Mouse (Mus musculus) right cerebral cortex, adult 18-20 months (tissue): Measurements from ENCODE around the gene Fnbp1.
"Not testable (repeated sequence)": the region's sequence is repeated elsewhere in the genome, so short reads cannot be mapped to it uniquely, and the experiment has no call there.

Source experiments
- DNase-seq: peaks from one replicate; pipeline ENCODE4 v3.0.0; 2022; ENCODE audit warnings: mixed read lengths

Gene Fnbp1

GRCm38 (mm10) chr2:31141867-31142454 is at the start of gene Fnbp1:
Gene Fnbp1 (minus strand): TSS chr2:31142008.
- DNase-seq, result peak; percentile 90

DNA sequence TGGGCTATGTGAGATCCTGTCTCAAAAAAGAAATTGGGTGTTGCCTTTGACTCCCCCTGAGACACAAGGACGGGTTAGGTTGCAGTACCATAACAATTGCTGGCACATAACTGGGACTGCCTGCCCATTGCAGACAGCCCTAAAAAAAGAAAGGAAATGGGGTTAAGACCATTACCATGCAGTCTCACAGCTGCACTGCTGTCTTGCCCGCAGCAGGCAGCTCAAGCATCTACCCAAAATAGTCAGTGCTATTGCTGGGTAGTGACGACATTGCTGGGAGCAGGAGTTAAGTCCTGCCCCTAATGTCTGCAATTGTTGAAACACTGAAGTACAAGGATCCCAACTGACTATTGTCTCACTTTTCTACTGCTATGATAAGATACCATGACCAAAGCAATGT is 47.8 kb upstream of the Fnbp1 start:
- no peak for DNase-seq

DNA sequence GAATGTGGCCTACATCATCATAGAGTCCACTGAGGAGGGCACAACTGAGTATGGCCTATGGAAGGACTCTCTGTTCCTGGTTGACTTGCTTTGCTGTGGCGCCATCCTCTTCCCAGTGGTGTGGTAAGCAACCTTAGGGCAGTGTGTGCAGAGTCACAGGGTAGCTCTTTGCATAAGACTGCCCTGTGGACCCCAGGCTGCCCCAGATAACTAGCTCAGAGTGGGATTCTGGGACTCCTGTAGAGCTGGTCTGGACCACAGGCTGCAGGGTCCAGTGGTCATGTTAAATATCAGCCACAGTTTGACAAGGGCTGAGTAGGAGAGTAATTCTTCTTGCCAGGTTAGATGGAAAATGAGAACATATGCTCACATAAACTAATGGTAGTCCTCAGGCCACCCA is 46.9 kb upstream of the Fnbp1 start:
- no peak for DNase-seq

DNA sequence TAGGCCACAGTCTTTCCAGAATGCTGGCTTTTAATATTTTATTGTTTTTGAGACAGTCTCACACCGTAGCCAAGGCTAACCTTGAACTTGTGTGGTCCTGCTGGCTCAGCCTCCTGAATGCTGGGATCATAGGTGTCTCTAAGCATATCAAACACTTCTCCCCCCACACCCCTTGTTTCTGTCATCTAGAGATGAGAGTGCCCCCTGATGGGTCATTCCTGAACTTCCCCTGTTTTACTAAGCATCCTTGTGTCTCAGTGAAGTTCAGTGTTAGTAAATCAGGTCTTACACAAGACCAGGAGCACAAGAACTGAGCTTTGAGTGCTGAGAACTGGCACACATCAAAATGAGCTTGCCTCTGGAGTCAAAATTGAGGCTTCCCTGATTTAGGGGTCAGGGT is 42.0 kb upstream of the Fnbp1 start:
- DNase-seq, result no peak

DNA sequence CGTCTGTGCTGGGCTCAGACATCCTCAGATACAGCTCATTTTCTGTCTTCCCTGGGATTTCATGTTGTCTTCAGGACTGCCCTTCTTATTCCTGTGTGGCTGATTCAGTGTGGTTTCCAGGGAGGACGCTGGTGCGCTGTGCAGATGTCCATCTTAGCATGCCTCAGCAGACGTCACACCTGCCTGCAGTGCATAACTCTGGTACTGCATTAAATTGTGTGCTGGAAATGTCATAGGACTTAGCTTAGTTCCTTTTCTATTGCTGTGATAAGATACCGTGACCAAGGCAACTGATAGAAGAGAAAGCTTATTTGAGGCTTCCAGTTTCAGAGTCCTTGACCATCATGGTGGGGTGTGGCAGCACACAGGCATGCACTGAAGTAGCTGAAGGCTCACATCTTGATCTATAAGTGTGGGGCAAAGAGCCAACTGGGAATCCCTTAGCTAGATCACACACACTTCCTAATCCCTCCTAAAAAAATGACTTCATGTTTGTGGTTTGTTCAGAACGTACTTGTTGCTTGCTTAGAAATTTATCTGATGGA is 41.0 kb upstream of the Fnbp1 start:
- DNase-seq, result no peak

DNA sequence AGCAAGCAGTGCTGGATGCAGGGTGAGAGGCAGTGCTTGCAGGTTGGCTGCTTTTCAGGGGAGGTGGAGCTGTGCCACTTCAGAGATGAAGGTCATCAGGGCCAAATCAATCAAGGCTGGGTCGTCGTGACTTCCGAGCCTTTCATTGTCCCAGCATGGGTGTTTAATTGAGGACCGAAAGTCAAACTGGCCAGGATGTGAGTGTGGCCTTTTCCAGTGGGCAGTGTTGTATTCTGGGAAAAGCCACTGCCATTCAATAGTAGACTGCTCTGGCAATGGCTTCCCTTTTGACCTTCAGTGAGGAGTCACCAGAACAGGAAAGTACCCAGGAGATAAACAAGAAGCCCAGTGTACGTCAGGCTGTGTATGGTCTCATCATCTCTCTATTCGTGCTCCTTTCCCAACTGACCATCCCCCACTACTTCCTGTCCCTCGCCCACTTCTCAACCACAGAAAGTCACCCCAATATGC is 38.3 kb upstream of the Fnbp1 start:
- no peak for DNase-seq

DNA sequence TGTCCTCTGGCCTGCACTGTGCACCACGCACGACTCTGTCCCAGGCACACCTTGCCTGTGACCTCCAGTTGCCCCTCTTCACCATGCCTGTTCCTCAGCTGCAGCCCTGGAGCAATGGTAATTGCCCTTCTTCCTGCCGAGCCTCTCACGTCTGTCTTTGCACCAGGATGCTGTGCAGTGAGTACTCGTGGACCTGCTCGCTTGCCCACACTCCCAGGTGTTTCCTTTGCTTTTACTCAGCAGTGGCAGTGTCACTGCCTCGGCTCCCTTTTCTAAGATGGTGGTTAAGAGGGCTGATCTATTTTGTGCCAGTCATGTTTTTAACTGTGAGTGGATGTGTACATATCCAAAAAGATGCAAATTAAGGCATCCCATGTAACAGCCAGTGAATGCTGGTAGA is 37.7 kb upstream of the Fnbp1 start:
- no peak for DNase-seq

DNA sequence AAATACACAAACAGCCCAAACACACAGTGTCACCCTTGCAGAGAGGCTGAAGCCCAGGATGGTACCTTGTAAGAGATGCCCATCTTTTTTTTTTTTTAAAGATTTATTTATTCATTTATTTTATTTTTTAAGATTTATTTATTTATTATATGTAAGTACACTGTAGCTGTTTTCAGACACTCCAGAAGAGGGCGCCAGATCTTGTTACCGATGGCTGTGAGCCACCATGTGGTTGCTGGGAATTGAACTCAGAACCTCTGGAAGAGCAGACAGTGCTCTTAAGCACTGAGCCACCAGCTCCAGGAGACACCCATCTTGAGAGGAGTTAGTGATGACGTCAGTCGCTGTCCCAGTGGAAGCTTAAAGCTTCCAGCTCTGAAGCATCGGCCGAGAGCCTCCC is 36.8 kb upstream of the Fnbp1 start:
- not testable (repeated sequence) for DNase-seq

DNA sequence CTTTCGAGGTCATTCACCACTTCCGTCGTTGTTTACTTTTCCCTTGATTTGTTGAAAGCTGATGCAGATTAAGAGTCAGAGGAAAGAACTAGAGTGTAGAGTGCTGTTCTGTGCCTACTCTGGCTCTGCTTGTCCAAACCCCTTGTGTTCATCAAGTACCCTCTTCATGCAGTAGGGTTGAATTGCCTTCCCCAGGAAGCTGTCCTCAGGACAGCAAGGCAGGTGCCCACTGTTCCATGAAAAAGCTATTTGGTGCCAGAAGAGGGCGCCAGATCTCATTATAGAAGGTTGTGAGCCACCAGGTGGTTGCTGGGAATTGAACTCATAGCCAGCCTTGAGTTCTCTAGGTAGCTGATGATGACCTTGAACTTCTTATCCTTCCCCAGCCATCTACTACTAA is 31.5 kb upstream of the Fnbp1 start:
- DNase-seq, result no peak

DNA sequence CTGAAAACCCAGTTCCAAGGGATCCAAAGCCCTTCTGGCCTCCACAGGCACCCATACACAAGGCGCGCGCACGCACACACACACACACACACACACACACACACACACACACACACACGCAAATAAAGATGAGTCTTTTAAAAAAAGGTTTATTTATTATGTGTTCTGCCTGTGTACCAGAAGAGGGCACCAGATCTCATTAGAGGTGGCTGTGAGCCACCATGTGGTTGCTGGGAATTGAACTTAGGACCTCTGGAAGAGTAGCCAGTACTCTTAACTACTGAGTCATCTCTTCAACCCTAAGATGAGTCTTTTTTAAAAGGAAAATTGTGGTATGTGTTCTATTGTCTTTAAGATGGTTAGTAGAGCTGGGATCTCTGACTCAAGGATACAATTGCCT is 30.7 kb upstream of the Fnbp1 start:
- no peak for DNase-seq

GRCm38 (mm10) chr2:31172001-31172400 is 30.2 kb upstream of the Fnbp1 start:
- DNase-seq, result no peak

GRCm38 (mm10) chr2:31170164-31170563 is 28.4 kb upstream of the Fnbp1 start:
- DNase-seq, result no peak

- no peak for DNase-seq
Observed at GRCm38 (mm10) chr2:31169001-31169400, 27.2 kb upstream of the Fnbp1 start.

- not testable (repeated sequence) for DNase-seq
Observed at GRCm38 (mm10) chr2:31167571-31167970, 25.8 kb upstream of the Fnbp1 start.

DNA sequence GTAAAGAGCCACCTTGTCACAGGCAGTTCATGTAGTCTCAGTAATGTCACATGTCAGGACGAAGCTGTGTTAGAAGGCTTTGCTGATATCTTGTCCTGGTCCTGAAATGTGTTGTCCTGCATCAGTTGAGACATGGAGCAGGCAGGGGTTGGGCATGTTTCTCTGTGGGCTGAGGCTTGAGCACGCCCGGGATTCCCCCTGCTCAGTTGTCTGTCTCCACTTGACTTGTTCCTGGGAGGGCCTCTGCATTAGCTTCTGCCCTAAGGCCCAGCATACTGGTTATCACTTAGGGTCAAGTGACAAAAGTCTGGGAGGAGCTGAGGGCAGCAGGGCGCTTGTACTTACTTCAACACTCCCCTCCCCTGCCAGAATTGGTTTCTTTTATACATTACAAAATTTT is 23.7 kb upstream of the Fnbp1 start:
- DNase-seq, result no peak

DNA sequence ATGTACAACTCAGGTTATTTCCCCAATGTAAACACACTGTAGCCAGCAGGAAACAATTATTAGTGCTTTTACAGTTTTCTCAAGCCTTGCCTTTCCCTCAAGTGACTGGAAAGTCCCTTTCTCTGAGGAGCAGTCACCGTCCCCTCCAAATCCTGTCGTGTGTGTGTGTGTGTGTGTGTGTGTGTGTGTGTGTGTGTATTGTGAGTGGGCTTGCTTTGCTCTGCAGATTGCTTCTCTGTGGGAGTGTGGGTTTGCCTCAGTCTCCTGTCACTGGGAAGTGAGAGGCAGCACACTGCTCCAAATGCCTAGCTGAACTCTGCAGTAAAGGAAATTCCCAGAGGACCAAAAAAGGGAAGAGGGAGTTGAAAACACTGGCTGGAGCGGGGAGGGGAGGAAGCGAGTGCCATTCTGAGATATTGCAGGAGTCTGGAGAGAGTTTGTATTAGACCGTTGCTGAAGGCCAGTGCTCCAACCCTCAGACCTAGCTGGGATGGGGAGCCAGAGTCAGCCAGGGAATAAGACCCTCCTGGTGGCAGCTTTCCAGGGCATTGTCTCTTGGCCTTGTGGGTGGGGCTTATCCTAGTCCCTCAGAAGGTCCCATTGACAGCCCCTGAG is 23.1 kb upstream of the Fnbp1 start:
- DNase-seq, result peak; percentile 71

- no peak for DNase-seq
Observed at GRCm38 (mm10) chr2:31163361-31164118, 21.7 kb upstream of the Fnbp1 start.

DNA sequence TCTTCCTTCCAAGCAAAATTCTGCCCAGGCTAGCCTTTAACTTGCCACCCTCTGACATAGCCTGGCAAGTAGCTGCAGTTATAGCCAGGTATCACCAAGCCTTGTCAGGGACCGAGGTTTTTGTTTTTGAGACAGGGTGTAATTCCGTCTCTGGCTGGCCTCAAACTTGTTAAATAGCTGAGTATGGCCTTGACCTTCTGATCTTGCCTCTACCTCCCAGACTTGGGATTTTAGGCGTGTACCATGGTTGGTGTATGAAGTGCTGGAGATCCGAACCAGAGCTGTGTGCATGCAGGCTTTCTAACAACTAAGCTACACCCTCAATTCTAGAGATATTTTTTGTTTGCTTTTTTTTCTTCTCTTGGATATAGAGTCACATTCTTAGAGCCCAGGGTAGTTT is 19.8 kb upstream of the Fnbp1 start:
- no peak for DNase-seq

DNA sequence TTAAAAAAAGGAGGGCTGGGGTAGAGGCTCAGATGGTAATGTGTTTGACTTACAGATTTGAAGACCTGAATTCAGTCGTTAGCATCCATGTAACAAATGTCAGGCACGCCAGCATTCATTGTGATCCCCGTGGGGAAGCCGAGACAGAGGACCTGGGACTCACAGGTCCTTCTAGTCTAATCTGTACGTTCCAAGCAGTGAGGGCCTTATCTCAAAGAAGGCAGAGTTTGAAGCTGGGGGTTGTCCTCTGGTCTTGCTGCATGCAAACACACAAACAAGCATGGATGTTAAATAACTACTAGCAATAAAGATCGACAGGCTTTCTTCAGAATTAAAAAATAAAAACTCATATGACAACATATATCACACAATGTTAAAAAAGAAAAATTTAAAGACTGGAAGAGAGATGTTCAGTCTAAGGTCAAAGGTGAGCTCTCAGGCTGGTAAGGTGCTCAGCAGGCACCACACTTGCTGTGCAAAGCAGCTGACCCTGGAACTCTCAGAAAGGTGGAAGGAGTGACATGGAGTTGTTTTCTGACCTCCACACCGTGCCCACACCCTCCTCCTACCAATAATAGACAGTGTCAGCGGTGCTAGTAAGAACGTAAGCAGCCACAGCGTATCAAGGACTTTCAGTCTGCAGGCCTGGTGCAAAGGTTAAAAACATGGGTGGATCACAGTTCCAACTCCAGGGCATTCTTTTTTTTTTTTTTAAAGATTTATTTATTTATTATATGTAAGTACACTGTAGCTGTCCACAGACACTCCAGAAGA is 18.5 kb upstream of the Fnbp1 start:
- DNase-seq, result no peak

- no peak for DNase-seq
Observed at GRCm38 (mm10) chr2:31156846-31157245, 15.0 kb upstream of the Fnbp1 start.

DNA sequence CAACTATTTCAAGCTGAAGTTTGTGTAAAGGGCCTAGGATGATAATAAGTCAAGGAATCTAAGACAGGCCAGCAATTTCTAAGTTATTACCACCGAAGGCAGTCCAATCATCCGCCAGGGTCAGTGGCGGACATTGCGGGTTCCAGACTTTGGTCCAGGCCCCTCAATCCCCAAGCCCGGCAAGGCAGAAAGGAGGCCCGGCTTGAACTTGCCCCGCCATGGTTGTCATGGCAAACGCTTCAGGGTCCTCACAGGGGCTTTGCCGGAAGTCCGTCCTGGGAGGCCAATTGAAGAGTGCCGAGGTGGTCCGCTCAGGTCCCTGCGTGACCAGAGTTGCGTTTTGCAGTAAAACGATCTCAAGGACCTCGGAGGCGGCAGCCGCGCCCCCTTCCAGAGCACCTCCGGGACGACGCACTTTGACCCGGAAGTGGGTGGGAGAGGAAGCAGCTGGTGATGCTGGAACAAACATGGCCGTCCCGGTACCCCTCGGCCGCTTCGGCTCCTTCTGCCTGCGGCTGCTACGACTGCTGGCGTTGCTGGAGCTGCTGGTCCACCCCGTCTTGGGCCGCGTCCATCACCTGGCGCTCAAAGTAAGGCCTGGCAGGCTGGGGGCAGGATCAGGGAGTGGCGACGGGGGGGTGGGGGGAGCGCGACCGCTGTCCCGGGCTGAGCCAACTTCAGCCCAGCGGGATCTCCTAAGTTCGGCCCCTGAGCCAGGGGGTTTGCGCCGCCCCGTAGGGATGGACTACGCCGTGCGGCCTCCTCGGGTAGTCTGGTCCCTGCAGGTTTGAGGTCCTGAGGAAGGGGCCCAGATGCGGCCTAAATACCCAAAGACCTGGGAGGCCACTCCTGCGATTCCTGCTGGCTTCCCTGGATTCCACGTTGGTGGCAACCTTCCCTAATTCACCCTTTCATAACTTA is 10.3 kb upstream of the Fnbp1 start, which contains the start of gene Gpr107:
Gene Gpr107 (plus strand): TSS at position 425 of the 921 bp plus-strand sequence.
- DNase-seq, result peak; percentile 88

DNA sequence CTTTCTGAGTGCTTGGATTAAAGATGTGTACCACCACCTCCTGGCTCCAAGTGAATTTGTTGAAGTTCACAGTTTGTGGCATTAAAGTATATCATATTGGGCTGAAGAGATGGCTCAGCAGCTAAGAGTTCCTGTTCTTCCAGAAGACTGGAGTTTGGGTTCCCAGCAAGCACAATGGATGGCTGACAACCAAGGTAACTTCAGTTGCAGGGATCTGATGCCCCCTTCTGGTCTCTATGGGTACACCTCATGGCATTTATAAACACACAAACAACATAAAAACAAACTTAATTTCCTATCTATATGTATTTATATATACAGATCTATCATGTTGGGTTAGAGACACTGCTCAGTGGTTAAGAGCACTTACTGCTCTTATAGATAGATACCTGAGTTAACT is 9.0 kb upstream of the Fnbp1 start:
- DNase-seq, result no peak
